Mouse (Mus musculus) forebrain, embryonic 13.5 days (tissue): Measurements from ENCODE around the gene Plk5. TPM values are rescaled to one million over a fixed set of nuclear protein-coding genes. Genes with fewer than 3 reads are reported as not detected.

Source experiments
- ATAC-seq: fragments of 200-750 bp; cut with Nextera tagmentation; 2 replicates; pipeline ENCODE4 v1.8.0; 2017
- H3K27ac ChIP-seq: fragments of 300-500 bp; sonication (generic); 2 replicates; pipeline ENCODE4 v1.5.1; 2015; ENCODE audit warnings: inconsistent platforms, mild to moderate bottlenecking, moderate library complexity
- H3K27me3 ChIP-seq: fragments of 300-500 bp; sonication (generic); 2 replicates; pipeline ENCODE4 v1.6.1; 2015; ENCODE audit warnings: mild to moderate bottlenecking, inconsistent platforms
- H3K36me3 ChIP-seq: fragments of 300-500 bp; sonication (generic); 2 replicates; pipeline ENCODE4 v1.6.1; 2015; ENCODE audit warnings: mild to moderate bottlenecking, inconsistent platforms; ENCODE audit not compliant: poor library complexity, severe bottlenecking
- H3K4me1 ChIP-seq: fragments of 300-500 bp; sonication (generic); 2 replicates; pipeline ENCODE4 v1.6.1; 2015; ENCODE audit warnings: inconsistent platforms
- H3K4me2 ChIP-seq: fragments of 300-500 bp; sonication (generic); 2 replicates; pipeline ENCODE4 v1.6.1; 2015; ENCODE audit warnings: inconsistent platforms, mild to moderate bottlenecking, moderate library complexity
- H3K4me3 ChIP-seq: fragments of 300-500 bp; sonication (generic); 2 replicates; pipeline ENCODE4 v1.5.1; 2015; ENCODE audit warnings: mild to moderate bottlenecking, inconsistent platforms
- H3K9ac ChIP-seq: fragments of 300-500 bp; sonication (generic); 2 replicates; pipeline ENCODE4 v1.6.1; 2015; ENCODE audit warnings: mild to moderate bottlenecking, inconsistent platforms
- H3K9me3 ChIP-seq: fragments of 300-500 bp; sonication (generic); replicated peaks from 2 replicates; pipeline ENCODE4 v1.6.1; 2016; ENCODE audit warnings: inconsistent platforms
- WGBS: fragments of 180-500 bp; shearing (Covaris S2); methylation state at CpG from one replicate; pipeline ENCODE4 v1.1.7; 2015; 5-methylcytosine and 5-hydroxymethylcytosine counted together
- polyA plus RNA-seq: library from polyadenylated mRNA; unstranded; fragments of >200 nt; fragmentation: Nextera tagmentation; extraction: Ambion mirVana; gene quantifications from 2 replicates; pipeline ENCODE4 v1.2.1, GENCODE M21; 2015

Gene Plk5
- polyA plus RNA-seq, 1 experiment from 2014 or later: 0.40 TPM

DNA sequence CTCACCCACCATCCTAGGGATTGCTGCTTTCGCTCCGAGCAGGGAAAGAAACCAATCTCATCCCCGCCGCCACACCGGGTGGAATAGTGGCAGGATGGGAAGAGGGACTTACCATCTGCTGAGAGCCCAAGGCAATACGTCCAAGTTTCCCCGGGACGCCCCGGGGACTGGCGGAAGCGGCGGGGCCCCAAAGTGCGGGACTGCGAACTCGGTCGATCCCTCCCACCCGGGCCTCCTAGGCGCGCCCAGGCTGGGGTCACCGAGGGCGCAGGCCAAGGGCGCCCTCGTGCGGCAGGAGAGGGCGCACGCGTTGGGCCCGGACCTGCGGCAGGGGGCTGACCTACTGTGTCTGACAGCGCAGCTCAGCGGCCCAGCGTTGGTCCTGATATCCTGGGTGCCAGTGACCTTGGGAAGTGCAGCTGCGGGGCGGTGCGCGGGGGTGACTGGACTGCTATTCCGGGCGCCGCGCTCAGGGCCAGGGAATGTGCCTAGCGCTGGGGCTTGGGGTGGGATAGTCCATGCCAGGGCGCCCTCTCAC lies 7.9 kb upstream of the Plk5 start, which contains the start of gene Adamtsl5:
Gene Adamtsl5 (minus strand): TSS at position 169 of the 538 bp plus-strand sequence.
- Histone ChIP-seq H3K4me3 (peak within 1 kb of the TSS; percentile 18), H3K27ac (no peak within 1 kb of the TSS), H3K9me3 (no peaks in the 10 kb centered on the region), H3K27me3 (peaks cover 99% of the 10 kb centered on the region), H3K36me3 (no peaks in the 10 kb centered on the region), H3K4me1 (peaks cover 15% of the 10 kb centered on the region), H3K9ac (0 out of 2 replicates have a peak within 1 kb of the TSS, but pooled peaks have one; percentile 21), H3K4me2 (peak within 1 kb of the TSS; percentile 41)
- WGBS: under 1% methylated on average over 34 of the region's 42 CpGs
- 0 out of 2 replicates have a peak, but pooled peaks have one; percentile 11 for ATAC-seq

DNA sequence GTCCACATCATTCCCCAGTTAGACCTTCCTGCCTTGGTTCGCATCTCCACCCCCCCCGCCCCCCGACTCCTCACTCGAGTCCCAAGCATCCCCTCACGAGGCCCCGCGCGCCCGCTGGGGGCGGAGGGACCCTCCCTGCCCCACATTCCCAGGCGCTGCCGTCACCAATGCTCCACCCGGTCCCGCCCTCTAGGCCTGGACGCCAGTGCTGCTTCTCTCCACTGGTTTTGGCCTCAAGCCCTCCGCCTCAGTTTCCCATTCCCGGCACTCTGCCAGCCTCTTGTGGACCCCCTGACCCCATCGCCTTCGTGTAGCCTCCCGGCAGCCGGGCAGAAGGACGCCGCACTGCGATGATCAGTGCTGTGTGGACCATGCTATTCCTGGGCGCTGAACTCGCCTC lies 7.3 kb upstream of the Plk5 start:
- H3K4me3 ChIP-seq: no peak overlapping the region
- peaks cover 99% of the 10 kb centered on the region for H3K27me3 ChIP-seq
- ATAC-seq: no peak
- no peak overlapping the region for H3K9ac ChIP-seq
- peaks cover 11% of the 10 kb centered on the region for H3K4me1 ChIP-seq
- H3K27ac ChIP-seq: no peak overlapping the region
- 0 out of 2 replicates have a peak overlapping the region, but pooled peaks have one; percentile 12 for H3K4me2 ChIP-seq
- WGBS: 13% methylated on average over 24 of the region's 26 CpGs
- no peaks in the 10 kb centered on the region for H3K9me3 ChIP-seq
- H3K36me3 ChIP-seq: no peaks in the 10 kb centered on the region

- H3K9me3 ChIP-seq: no peaks in the 10 kb centered on the region
- no peak overlapping the region for H3K27ac ChIP-seq
- H3K4me3 ChIP-seq: no peak overlapping the region
- H3K27me3 ChIP-seq: peaks cover 99% of the 10 kb centered on the region
- no peak overlapping the region for H3K4me2 ChIP-seq
- no peaks in the 10 kb centered on the region for H3K36me3 ChIP-seq
- peaks cover 11% of the 10 kb centered on the region for H3K4me1 ChIP-seq
- H3K9ac ChIP-seq: no peak overlapping the region
- ATAC-seq: peak; percentile 80
- 5% methylated on average over 7 of the region's 7 CpGs for WGBS
These were observed 6.0 kb upstream of the Plk5 start for GRCm38 (mm10) chr10:80350292-80350691.

- Histone ChIP-seq H3K9ac (no peak overlapping the region), H3K36me3 (no peaks in the 10 kb centered on the region), H3K4me2 (no peak overlapping the region), H3K27ac (no peak overlapping the region), H3K4me3 (no peak overlapping the region), H3K27me3 (peaks cover 99% of the 10 kb centered on the region), H3K9me3 (no peaks in the 10 kb centered on the region), H3K4me1 (peaks cover 27% of the 10 kb centered on the region)
- ATAC-seq: no peak
- WGBS: 20% methylated on average over 11 of the region's 11 CpGs
These were observed 4.4 kb upstream of the Plk5 start for GRCm38 (mm10) chr10:80351896-80352295.

DNA sequence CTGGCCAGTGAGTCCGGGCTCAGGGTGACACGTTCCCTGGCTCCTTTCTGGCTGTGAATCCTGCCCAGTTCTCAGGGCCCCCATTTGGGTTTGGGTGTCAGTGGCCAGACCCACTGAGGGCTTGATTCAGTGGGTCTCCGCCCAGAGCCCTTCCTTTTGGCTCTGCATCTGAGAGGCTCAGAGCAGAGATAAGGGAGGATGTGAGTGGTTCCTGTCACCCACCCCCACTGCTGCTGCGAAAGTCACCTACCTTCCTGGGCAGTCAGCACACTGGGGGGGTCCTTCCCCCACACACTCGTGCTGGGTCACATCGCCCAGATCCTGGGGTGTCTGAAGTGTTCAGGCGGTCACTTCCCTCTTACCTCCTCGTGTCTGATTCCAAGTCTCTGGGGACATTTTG lies 3.5 kb upstream of the Plk5 start:
- Histone ChIP-seq H3K4me2 (no peak overlapping the region), H3K4me3 (no peak overlapping the region), H3K27ac (no peak overlapping the region), H3K9me3 (no peaks in the 10 kb centered on the region), H3K27me3 (peaks cover 99% of the 10 kb centered on the region), H3K9ac (no peak overlapping the region), H3K36me3 (no peaks in the 10 kb centered on the region), H3K4me1 (peaks cover 34% of the 10 kb centered on the region)
- no peak for ATAC-seq
- WGBS: 71% methylated on average over 8 of the region's 8 CpGs

GRCm38 (mm10) chr10:80355431-80355830 lies 828 bp upstream of the Plk5 start:
- Histone ChIP-seq H3K4me1 (peaks cover 27% of the 10 kb centered on the region), H3K9me3 (no peaks in the 10 kb centered on the region), H3K27ac (no peak overlapping the region), H3K4me3 (0 out of 2 replicates have a peak overlapping the region, but pooled peaks have one; percentile 32), H3K9ac (no peak overlapping the region), H3K36me3 (no peaks in the 10 kb centered on the region), H3K27me3 (peaks cover 98% of the 10 kb centered on the region), H3K4me2 (no peak overlapping the region)
- no peak for ATAC-seq
- WGBS: 4% methylated on average over 8 of the region's 9 CpGs

DNA sequence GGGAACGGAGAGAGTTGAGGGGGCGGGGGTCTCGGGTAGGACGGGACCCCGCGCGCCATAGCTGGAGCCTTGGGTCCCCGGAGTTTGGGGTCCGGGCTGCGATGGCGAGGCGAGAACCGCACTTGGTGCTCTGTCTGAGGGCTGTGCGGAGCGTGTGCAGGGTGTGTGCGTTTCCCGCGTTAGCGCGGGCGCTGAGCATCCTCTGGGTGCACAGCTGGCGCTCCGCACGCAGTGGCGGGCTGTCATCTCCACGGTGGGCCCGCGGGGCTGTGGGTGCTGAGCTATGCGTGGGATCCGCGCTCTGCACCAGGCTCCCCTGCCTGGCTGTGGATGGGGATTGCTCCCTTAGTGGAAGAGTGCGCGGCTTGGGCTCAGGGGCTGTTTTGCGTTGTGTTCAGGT lies 478 bp downstream of the Plk5 start:
- 2% methylated on average over 34 of the region's 34 CpGs for WGBS
- Histone ChIP-seq H3K27ac (no peak overlapping the region), H3K9me3 (no peaks in the 10 kb centered on the region), H3K9ac (0 out of 2 replicates have a peak overlapping the region, but pooled peaks have one; percentile 21), H3K27me3 (peaks cover 91% of the 10 kb centered on the region), H3K4me3 (peak overlapping the region; percentile 32), H3K4me1 (peaks cover 27% of the 10 kb centered on the region), H3K4me2 (peak overlapping the region; percentile 60), H3K36me3 (no peaks in the 10 kb centered on the region)
- ATAC-seq: 0 out of 2 replicates have a peak, but pooled peaks have one; percentile 37

GRCm38 (mm10) chr10:80357336-80357735 lies 1.1 kb downstream of the Plk5 start:
- Histone ChIP-seq H3K36me3 (no peaks in the 10 kb centered on the region), H3K4me3 (no peak overlapping the region), H3K27me3 (peaks cover 85% of the 10 kb centered on the region), H3K9ac (no peak overlapping the region), H3K9me3 (no peaks in the 10 kb centered on the region), H3K4me1 (peaks cover 27% of the 10 kb centered on the region), H3K27ac (no peak overlapping the region), H3K4me2 (peak overlapping the region; percentile 51; the same call in 1 of the 2 replicates)
- no peak for ATAC-seq
- WGBS: 36% methylated on average over 7 of the region's 7 CpGs

GRCm38 (mm10) chr10:80357994-80358639 lies 1.9 kb downstream of the Plk5 start:
- Histone ChIP-seq H3K9me3 (no peaks in the 10 kb centered on the region), H3K9ac (peak overlapping the region; percentile 30; the same call in 1 of the 2 replicates), H3K4me2 (peak overlapping the region; percentile 51), H3K4me3 (peak overlapping the region; percentile 25), H3K27me3 (peaks cover 82% of the 10 kb centered on the region), H3K36me3 (no peaks in the 10 kb centered on the region), H3K4me1 (peaks cover 27% of the 10 kb centered on the region), H3K27ac (no peak overlapping the region)
- 0 out of 2 replicates have a peak, but pooled peaks have one; percentile 19 for ATAC-seq
- 6% methylated on average over 28 of the region's 31 CpGs for WGBS

DNA sequence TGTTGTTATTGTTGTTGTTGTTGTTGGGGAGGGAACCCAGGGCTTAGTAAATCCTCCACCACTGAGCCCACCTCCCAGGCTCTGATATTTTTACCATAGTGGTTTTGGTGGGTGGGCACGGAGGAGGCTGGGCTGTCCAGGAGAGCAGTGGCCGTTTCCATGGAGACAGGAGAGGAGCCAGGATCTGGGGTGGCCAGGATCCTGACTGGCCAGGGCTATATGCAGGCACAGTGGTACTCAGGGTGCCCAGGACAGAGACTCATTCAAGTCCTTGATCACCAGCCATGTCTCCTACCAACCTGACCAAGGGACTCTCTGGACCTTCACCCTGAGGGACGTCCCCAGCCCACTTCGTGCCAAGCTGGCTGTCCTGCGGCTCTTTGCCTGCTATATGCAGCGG lies 7.5 kb downstream of the Plk5 start:
- no peaks in the 10 kb centered on the region for H3K9me3 ChIP-seq
- no peaks in the 10 kb centered on the region for H3K36me3 ChIP-seq
- H3K4me3 ChIP-seq: no peak overlapping the region
- peaks cover 50% of the 10 kb centered on the region for H3K27me3 ChIP-seq
- H3K4me1 ChIP-seq: peaks cover 5% of the 10 kb centered on the region; the same call in 1 of the 2 replicates
- no peak for ATAC-seq
- no peak overlapping the region for H3K9ac ChIP-seq
- H3K27ac ChIP-seq: no peak overlapping the region
- WGBS: 33% methylated on average over 6 of the region's 6 CpGs
- no peak overlapping the region for H3K4me2 ChIP-seq

GRCm38 (mm10) chr10:80365736-80366135 lies 9.5 kb downstream of the Plk5 start:
- Histone ChIP-seq H3K9me3 (no peaks in the 10 kb centered on the region), H3K27me3 (peaks cover 31% of the 10 kb centered on the region), H3K4me2 (no peak overlapping the region), H3K4me1 (peaks cover 5% of the 10 kb centered on the region; the same call in 1 of the 2 replicates), H3K4me3 (no peak overlapping the region), H3K27ac (no peak overlapping the region), H3K9ac (no peak overlapping the region), H3K36me3 (no peaks in the 10 kb centered on the region)
- no peak for ATAC-seq
- 72% methylated on average over 6 of the region's 6 CpGs for WGBS

- WGBS: 61% methylated on average over 5 of the region's 5 CpGs
- H3K4me3 ChIP-seq: no peak overlapping the region
These were observed 11.7 kb downstream of the Plk5 start for GRCm38 (mm10) chr10:80367954-80368353.

More at GRCm38 (mm10) chr10:80367954-80368353, 11.7 kb downstream of the Plk5 start:
- H3K9me3 ChIP-seq: no peaks in the 10 kb centered on the region
- no peak overlapping the region for H3K4me2 ChIP-seq
- ATAC-seq: no peak
- peaks cover 19% of the 10 kb centered on the region for H3K4me1 ChIP-seq
- no peaks in the 10 kb centered on the region for H3K36me3 ChIP-seq
- H3K27ac ChIP-seq: no peak overlapping the region
- peaks cover 26% of the 10 kb centered on the region for H3K27me3 ChIP-seq
- H3K9ac ChIP-seq: no peak overlapping the region
